Mouse (Mus musculus): ENCODE results near the gene Tnfaip8l1. TPM values are rescaled to one million over a fixed set of nuclear protein-coding genes. Genes with fewer than 3 reads are reported as not detected.

Gene Tnfaip8l1
- polyA plus RNA-seq, 1 experiment from 2014 or later, result 13.7 TPM

GRCm38 (mm10) chr17:56212676-56213075, 50.4 kb downstream of the Tnfaip8l1 start:
- Histone ChIP-seq H3K27me3 (ENCODE audit: control insufficient read depth, insufficient read depth, low read length) (no peaks in the 10 kb centered on the region), H3K9me3 (ENCODE audit: control insufficient read depth, low read depth, low read length) (no peaks in the 10 kb centered on the region), H3K27ac (ENCODE audit: low read length) (no peak overlapping the region), H3K4me3 (ENCODE audit: low read depth, low read length) (no peak overlapping the region), H3K36me3 (ENCODE audit: control insufficient read depth, insufficient read depth, low read length) (peaks cover 38% of the 10 kb centered on the region), H3K9ac (replicated peaks; ENCODE audit: low read depth, low read length) (0 out of 2 replicates have a peak overlapping the region, but pooled peaks have one; percentile 14), H3K4me2 (replicated peaks; ENCODE audit: low read depth, low read length) (no peak overlapping the region), H3K4me1 (ENCODE audit: control insufficient read depth, insufficient read depth, low read length) (peaks cover 13% of the 10 kb centered on the region)
- 36% methylated on average over 6 of the region's 6 CpGs for WGBS
- peak; percentile 56 for ATAC-seq (ENCODE audit: insufficient number of reproducible peaks, insufficient read depth, low FRiP score, low read depth)

GRCm38 (mm10) chr17:56214229-56214628, 52.0 kb downstream of the Tnfaip8l1 start:
- Histone ChIP-seq H3K4me1 (ENCODE audit: control insufficient read depth, insufficient read depth, low read length) (peaks cover 18% of the 10 kb centered on the region), H3K27me3 (ENCODE audit: control insufficient read depth, insufficient read depth, low read length) (no peaks in the 10 kb centered on the region), H3K27ac (ENCODE audit: low read length) (no peak overlapping the region), H3K9ac (replicated peaks; ENCODE audit: low read depth, low read length) (no peak overlapping the region), H3K4me2 (replicated peaks; ENCODE audit: low read depth, low read length) (no peak overlapping the region), H3K4me3 (ENCODE audit: low read depth, low read length) (no peak overlapping the region), H3K36me3 (ENCODE audit: control insufficient read depth, insufficient read depth, low read length) (peaks cover 27% of the 10 kb centered on the region), H3K9me3 (ENCODE audit: control insufficient read depth, low read depth, low read length) (no peaks in the 10 kb centered on the region)
- no peak for ATAC-seq (ENCODE audit: insufficient number of reproducible peaks, insufficient read depth, low FRiP score, low read depth)
- WGBS, result 90% methylated on average over 1 of the region's 1 CpGs

GRCm38 (mm10) chr17:56217670-56218069, 55.4 kb downstream of the Tnfaip8l1 start:
- Histone ChIP-seq H3K4me1 (ENCODE audit: control insufficient read depth, insufficient read depth, low read length) (peaks cover 17% of the 10 kb centered on the region), H3K9me3 (ENCODE audit: control insufficient read depth, low read depth, low read length) (no peaks in the 10 kb centered on the region), H3K4me3 (ENCODE audit: low read depth, low read length) (peak overlapping the region; percentile 82), H3K36me3 (ENCODE audit: control insufficient read depth, insufficient read depth, low read length) (0 out of 2 replicates have a peak, but pooled peaks cover 2% of the 10 kb centered on the region), H3K4me2 (replicated peaks; ENCODE audit: low read depth, low read length) (peak overlapping the region; percentile 92), H3K27ac (ENCODE audit: low read length) (no peak overlapping the region), H3K9ac (replicated peaks; ENCODE audit: low read depth, low read length) (peak overlapping the region; percentile 87), H3K27me3 (ENCODE audit: control insufficient read depth, insufficient read depth, low read length) (no peaks in the 10 kb centered on the region)
- 64% methylated on average over 13 of the region's 13 CpGs for WGBS
- ATAC-seq (ENCODE audit: insufficient number of reproducible peaks, insufficient read depth, low FRiP score, low read depth), result no peak

- under 1% methylated on average over 76 of the region's 78 CpGs for WGBS
- Histone ChIP-seq H3K9me3 (ENCODE audit: control insufficient read depth, low read depth, low read length) (no peaks in the 10 kb centered on the region), H3K4me1 (ENCODE audit: control insufficient read depth, insufficient read depth, low read length) (peaks cover 11% of the 10 kb centered on the region), H3K4me2 (replicated peaks; ENCODE audit: low read depth, low read length) (peak within 1 kb of the TSS; percentile 92), H3K27me3 (ENCODE audit: control insufficient read depth, insufficient read depth, low read length) (no peaks in the 10 kb centered on the region), H3K36me3 (ENCODE audit: control insufficient read depth, insufficient read depth, low read length) (0 out of 2 replicates have a peak, but pooled peaks cover 2% of the 10 kb centered on the region), H3K4me3 (ENCODE audit: low read depth, low read length) (peak within 1 kb of the TSS; percentile 82), H3K9ac (replicated peaks; ENCODE audit: low read depth, low read length) (peak within 1 kb of the TSS; percentile 87), H3K27ac (ENCODE audit: low read length) (peak within 1 kb of the TSS; percentile 73)
- peak; percentile 99 for ATAC-seq (ENCODE audit: insufficient number of reproducible peaks, insufficient read depth, low FRiP score, low read depth)
Measured at GRCm38 (mm10) chr17:56218377-56219191, 56.3 kb downstream of the Tnfaip8l1 start, which contains the start of gene Dpp9. Dpp9 (minus strand) TSS chr17:56218905.

- H3K4me1 ChIP-seq (ENCODE audit: control insufficient read depth, insufficient read depth, low read length), result peaks cover 11% of the 10 kb centered on the region
- H3K36me3 ChIP-seq (ENCODE audit: control insufficient read depth, insufficient read depth, low read length), result 0 out of 2 replicates have a peak, but pooled peaks cover 2% of the 10 kb centered on the region
- H3K27me3 ChIP-seq (ENCODE audit: control insufficient read depth, insufficient read depth, low read length), result no peaks in the 10 kb centered on the region
- H3K4me2 ChIP-seq (replicated peaks; ENCODE audit: low read depth, low read length), result peak overlapping the region; percentile 51
- 40% methylated on average over 12 of the region's 12 CpGs for WGBS
- peak overlapping the region; percentile 82 for H3K4me3 ChIP-seq (ENCODE audit: low read depth, low read length)
- no peaks in the 10 kb centered on the region for H3K9me3 ChIP-seq (ENCODE audit: control insufficient read depth, low read depth, low read length)
- H3K9ac ChIP-seq (replicated peaks; ENCODE audit: low read depth, low read length), result peak overlapping the region; percentile 87
- no peak for ATAC-seq (ENCODE audit: insufficient number of reproducible peaks, insufficient read depth, low FRiP score, low read depth)
- peak overlapping the region; percentile 66 for H3K27ac ChIP-seq (ENCODE audit: low read length)
Measured at GRCm38 (mm10) chr17:56219251-56219650, 57.0 kb downstream of the Tnfaip8l1 start.

- H3K36me3 ChIP-seq (ENCODE audit: control insufficient read depth, insufficient read depth, low read length), result no peaks in the 10 kb centered on the region
- no peaks in the 10 kb centered on the region for H3K27me3 ChIP-seq (ENCODE audit: control insufficient read depth, insufficient read depth, low read length)
- WGBS, result 58% methylated on average over 3 of the region's 3 CpGs
- H3K9me3 ChIP-seq (ENCODE audit: control insufficient read depth, low read depth, low read length), result no peaks in the 10 kb centered on the region
- peaks cover 11% of the 10 kb centered on the region for H3K4me1 ChIP-seq (ENCODE audit: control insufficient read depth, insufficient read depth, low read length)
- no peak overlapping the region for H3K9ac ChIP-seq (replicated peaks; ENCODE audit: low read depth, low read length)
- ATAC-seq (ENCODE audit: insufficient number of reproducible peaks, insufficient read depth, low FRiP score, low read depth), result no peak
- no peak overlapping the region for H3K4me2 ChIP-seq (replicated peaks; ENCODE audit: low read depth, low read length)
- no peak overlapping the region; the same call in 1 of the 2 replicates for H3K27ac ChIP-seq (ENCODE audit: low read length)
- no peak overlapping the region for H3K4me3 ChIP-seq (ENCODE audit: low read depth, low read length)
Measured at GRCm38 (mm10) chr17:56219805-56220204, 57.5 kb downstream of the Tnfaip8l1 start.

Small RNA genes lying within 50 kb of the gene (microRNA-seq; reads per million reads assigned to microRNA genes)
- gene Gm44397, result not detected

Other genes starting within 250 kb of the Tnfaip8l1 start
- gene Zfp119b, start 213.0 kb upstream of the Tnfaip8l1 start, polyA plus RNA-seq (2014; fragmentation: Nextera tagmentation; extraction: Ambion mirVana), result 4.6 and 7.7 TPM in 2 replicates
- gene Ebi3, start 209.8 kb upstream of the Tnfaip8l1 start, polyA plus RNA-seq (2014; fragmentation: Nextera tagmentation; extraction: Ambion mirVana), result 2.7 and 3.1 TPM in 2 replicates
- 20.8 and 21.8 TPM in 2 replicates for gene Yju2, start 203.4 kb upstream of the Tnfaip8l1 start, polyA plus RNA-seq (2014; fragmentation: Nextera tagmentation; extraction: Ambion mirVana)
- gene Shd, start 192.0 kb upstream of the Tnfaip8l1 start, polyA plus RNA-seq (2014; fragmentation: Nextera tagmentation; extraction: Ambion mirVana), result 12.1 and 16.6 TPM in 2 replicates
- gene Fsd1, start 176.0 kb upstream of the Tnfaip8l1 start, polyA plus RNA-seq (2014; fragmentation: Nextera tagmentation; extraction: Ambion mirVana), result 13.7 and 17.6 TPM in 2 replicates
- gene Stap2, start 156.9 kb upstream of the Tnfaip8l1 start, polyA plus RNA-seq (2014; fragmentation: Nextera tagmentation; extraction: Ambion mirVana), result 19.7 and 23.8 TPM in 2 replicates
- 97.9 and 102 TPM in 2 replicates for gene Mpnd, start 156.8 kb upstream of the Tnfaip8l1 start, polyA plus RNA-seq (2014; fragmentation: Nextera tagmentation; extraction: Ambion mirVana)
- 127 and 136 TPM in 2 replicates for gene Sh3gl1, start 125.8 kb upstream of the Tnfaip8l1 start, polyA plus RNA-seq (2014; fragmentation: Nextera tagmentation; extraction: Ambion mirVana)
- 19.2 and 19.6 TPM in 2 replicates for gene Chaf1a, start 122.0 kb upstream of the Tnfaip8l1 start, polyA plus RNA-seq (2014; fragmentation: Nextera tagmentation; extraction: Ambion mirVana)
- gene Ubxn6, start 87.4 kb upstream of the Tnfaip8l1 start, polyA plus RNA-seq (2014; fragmentation: Nextera tagmentation; extraction: Ambion mirVana), result 41.5 and 41.9 TPM in 2 replicates
- 94.8 and 96.5 TPM in 2 replicates for gene Hdgfl2, start 82.8 kb upstream of the Tnfaip8l1 start, polyA plus RNA-seq (2014; fragmentation: Nextera tagmentation; extraction: Ambion mirVana)
- 0.15 and 0.27 TPM in 2 replicates for gene Plin4, start 52.7 kb upstream of the Tnfaip8l1 start, polyA plus RNA-seq (2014; fragmentation: Nextera tagmentation; extraction: Ambion mirVana)
- gene Plin5, start 44.9 kb upstream of the Tnfaip8l1 start, polyA plus RNA-seq (2014; fragmentation: Nextera tagmentation; extraction: Ambion mirVana), result 0.53 and 0.64 TPM in 2 replicates
- gene Lrg1, start 40.5 kb upstream of the Tnfaip8l1 start, polyA plus RNA-seq (2014; fragmentation: Nextera tagmentation; extraction: Ambion mirVana), result 0.18 TPM in 1 of 2 replicates, not detected in the other
- 1.1 and 1.3 TPM in 2 replicates for gene Sema6b, start 22.1 kb upstream of the Tnfaip8l1 start, polyA plus RNA-seq (2014; fragmentation: Nextera tagmentation; extraction: Ambion mirVana)
- gene Mydgf, start 21.4 kb downstream of the Tnfaip8l1 start, polyA plus RNA-seq (2014; fragmentation: Nextera tagmentation; extraction: Ambion mirVana), result 94.7 and 96.3 TPM in 2 replicates
- gene Dpp9, start 56.4 kb downstream of the Tnfaip8l1 start, polyA plus RNA-seq (2014; fragmentation: Nextera tagmentation; extraction: Ambion mirVana), result 30.2 and 30.5 TPM in 2 replicates
- 13.4 and 13.5 TPM in 2 replicates for gene Fem1a, start 94.3 kb downstream of the Tnfaip8l1 start, polyA plus RNA-seq (2014; fragmentation: Nextera tagmentation; extraction: Ambion mirVana)
- 7.0 and 8.1 TPM in 2 replicates for gene Ticam1, start 114.3 kb downstream of the Tnfaip8l1 start, polyA plus RNA-seq (2014; fragmentation: Nextera tagmentation; extraction: Ambion mirVana)
- 70.1 and 76.6 TPM in 2 replicates for gene Plin3, start 130.4 kb downstream of the Tnfaip8l1 start, polyA plus RNA-seq (2014; fragmentation: Nextera tagmentation; extraction: Ambion mirVana)
- gene Arrdc5, start 137.8 kb downstream of the Tnfaip8l1 start, polyA plus RNA-seq (2014; fragmentation: Nextera tagmentation; extraction: Ambion mirVana), result not detected in 2 replicates
- gene Uhrf1, start 140.8 kb downstream of the Tnfaip8l1 start, polyA plus RNA-seq (2014; fragmentation: Nextera tagmentation; extraction: Ambion mirVana), result 77.6 and 85.2 TPM in 2 replicates
- 28.9 and 34.9 TPM in 2 replicates for gene Kdm4b, start 163.6 kb downstream of the Tnfaip8l1 start, polyA plus RNA-seq (2014; fragmentation: Nextera tagmentation; extraction: Ambion mirVana)